Mouse (Mus musculus): ENCODE measurements around the gene Tmem179b.

Tmem179b gene

DNA sequence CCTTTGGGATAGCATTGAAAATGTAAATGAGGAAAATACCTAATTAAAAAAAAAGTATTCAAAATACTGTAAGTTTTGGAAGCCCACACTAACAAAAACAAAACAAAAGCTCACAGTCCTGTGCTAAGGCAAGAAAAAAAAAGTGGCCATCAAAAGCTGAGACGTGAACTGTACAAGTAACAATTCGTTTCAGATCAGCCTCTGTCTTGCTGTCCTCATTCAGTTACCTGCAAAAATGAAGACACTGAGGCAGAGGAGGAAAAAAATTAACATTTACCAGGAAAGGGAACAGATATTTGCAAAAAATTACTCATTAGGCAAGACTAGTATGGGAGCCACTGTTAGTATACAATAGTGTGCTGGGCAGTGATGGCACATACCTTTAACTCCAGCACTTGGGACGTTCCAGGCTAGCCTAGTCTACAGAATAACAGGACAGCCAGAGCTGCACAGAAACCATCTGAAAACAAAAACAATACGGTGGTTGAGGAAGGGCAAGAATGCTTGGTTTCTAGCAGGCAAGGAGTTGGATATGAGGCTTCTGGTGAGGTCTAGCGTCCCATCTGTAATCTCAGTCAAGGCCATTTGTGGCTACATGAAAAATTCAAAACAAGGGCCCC lies 46.7 kb downstream of the Tmem179b start:
- DNase-seq: no peak

DNA sequence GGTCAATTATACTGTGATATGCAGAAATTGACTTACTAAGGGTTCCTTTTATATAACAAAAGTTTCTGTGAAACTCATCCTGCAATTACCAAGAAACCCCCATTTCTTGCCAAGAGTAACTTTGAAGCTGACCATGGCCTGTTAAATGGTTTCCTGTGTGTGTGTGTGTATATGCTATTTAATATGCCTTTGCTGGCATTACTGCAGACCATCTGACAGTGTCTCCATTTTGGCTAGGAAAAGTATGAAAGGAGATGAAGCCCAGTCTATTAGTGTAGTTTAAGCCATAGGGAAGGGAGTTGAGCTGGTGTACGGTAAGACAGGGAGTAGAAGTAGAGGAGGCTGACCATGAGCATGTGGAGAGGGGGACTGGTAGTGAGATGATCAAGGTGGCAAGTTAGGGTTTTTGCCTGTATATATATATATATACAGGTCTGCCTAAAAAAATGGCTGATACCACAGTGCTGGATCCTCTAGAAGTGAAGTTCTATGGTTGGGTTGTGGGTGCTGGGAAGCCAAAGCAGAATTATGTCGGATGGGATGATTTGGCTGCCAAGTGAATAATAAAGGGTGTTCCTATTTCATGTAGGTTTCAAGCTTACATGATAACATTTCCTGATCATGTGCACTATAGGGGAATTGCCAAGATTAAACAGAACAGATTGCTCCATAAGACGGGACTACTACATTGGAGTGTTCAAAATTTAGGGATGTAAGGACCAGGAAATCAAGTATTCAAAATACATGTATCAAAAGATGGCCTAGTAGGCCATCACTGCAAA lies 47.5 kb downstream of the Tmem179b start:
- no peak for DNase-seq

DNA sequence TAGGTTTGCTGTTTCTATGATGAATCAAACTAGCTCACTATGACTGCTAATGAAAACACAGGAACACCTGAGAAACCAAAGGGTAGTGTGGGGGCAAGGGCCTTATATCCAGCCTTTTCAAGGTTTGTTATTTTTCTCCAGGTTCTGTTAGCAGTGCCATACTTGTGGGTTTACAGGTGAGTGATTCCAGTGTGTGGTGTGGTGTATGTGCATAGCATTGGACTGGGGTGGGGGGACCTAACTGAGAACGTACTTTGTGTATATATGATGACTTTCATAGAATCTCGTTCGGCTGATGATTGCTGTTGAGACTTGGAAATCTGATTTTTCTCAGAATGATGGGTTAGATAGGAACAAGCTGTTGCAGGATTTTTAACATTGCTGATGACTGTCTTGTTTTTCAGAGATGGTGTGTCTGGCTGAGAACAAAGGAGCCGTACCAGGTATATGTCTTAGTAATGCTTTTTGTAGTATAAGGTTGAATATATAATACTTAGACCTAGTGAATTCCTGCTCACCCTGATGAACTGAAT lies 49.1 kb downstream of the Tmem179b start:
- no peak for DNase-seq

DNA sequence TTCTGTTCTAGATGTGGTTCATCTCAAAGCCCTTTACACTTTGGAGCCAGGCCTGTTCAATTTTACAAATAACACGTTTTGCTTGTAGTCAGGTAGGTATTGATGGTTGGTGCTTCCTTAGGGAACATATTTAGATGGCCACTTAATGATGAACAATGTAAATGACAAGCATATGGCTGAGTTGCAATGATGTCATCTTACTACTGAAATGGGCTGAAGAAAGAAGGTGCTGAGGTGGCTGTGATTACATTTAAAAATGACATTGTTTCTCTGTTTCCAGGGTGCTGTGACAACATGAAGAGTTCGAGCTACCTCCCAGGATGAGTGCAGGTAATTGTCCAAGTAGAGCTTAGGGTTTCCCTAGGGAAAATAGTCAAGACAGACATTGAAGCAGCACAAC lies 49.9 kb downstream of the Tmem179b start:
- no peak for DNase-seq

DNA sequence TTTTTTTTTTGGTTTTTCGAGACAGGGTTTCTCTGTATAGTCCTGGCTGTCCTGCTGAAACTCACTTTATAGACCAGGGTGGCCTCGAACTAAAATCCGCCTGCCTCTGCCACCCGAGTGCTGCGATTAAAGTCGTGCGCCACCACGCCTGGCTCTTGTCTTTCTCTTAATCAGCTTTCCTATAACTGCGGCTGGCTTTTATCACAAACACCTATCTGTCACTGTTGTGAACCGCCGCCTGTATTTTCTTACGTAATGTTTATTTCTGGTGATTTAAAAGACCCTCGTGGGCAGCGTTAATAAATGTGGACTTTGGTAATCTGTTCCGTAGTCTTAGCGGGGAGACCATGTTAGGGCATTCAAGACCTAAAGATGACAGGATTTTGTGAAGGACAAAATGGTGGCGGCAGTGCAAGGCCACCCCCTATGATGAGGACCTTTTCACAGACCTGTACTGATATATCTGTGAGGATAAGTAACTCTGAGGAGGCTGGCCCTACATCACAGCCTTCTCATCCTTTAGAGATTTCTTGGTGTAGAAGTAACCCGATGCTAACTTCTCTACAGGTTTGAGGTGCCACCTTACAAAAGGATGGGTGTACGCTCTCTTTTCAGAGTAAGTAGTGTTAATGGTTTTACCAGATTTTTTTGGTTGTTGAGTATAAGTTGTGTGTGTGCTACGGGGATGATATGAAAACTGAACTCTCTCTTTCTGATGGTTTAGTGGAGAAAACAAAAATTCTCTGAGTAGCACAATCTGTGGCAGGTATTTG lies 50.5 kb downstream of the Tmem179b start:
- no peak for DNase-seq

DNA sequence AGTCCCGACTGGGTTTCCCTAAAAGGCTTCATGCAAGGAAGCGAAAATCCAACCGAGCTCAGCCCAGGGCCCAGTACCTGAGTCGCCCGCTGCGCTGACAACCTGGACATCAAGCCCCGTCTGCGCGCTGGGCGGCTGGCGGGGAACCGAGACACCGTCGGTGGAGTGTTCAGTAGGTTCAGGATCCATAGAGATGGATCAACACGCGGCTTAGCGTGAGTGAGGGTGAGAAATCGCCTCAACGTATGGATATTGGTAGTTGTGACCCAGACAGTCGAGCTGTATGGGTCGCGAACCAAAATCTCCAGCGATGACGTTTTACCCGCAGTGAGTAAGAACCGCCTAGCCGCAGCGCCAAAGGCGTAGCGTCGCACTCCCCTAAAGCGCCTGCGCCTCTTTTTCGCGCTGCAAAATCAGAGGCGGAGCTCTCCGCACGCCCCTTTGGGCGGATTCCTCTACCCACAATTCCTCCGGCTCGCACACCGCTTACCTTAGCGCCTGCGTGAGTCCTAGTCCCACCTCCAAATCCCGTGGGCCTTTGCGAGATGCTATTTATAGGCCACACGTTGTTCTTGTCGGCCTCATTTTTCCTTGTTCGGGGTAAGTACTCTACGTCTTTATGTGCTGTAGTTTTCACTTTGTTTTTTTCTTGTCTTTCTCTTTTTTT lies 51.2 kb downstream of the Tmem179b start, which contains the start of gene Slc3a2:
TSS of gene Slc3a2 (minus strand) at position 463 of the 667 bp plus-strand sequence.
- peak; percentile 94 for DNase-seq

DNA sequence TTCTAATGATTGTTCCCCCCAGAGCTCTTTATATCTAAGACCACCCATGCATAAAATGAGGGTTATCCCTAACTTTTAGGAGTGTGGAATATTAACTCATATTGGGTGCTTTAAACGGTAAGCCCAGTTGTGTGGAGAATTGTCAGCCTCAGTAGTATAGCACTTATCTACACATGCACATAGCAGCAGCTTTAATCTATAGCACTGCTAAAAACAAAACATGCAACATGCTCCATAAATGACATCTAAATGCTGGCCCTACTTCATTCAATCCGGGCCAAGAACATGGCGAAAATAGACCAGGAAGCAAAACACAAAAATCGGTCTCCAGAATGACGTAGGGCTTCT lies 51.7 kb downstream of the Tmem179b start:
- DNase-seq: no peak
